In genomic region chr10:62843787-62844491, GRCm38 (mm10) we compare ENCODE assay signal across 8 mouse cellular contexts. TPM values are rescaled to one million over a fixed set of nuclear protein-coding genes. Genes with fewer than 3 reads are reported as not detected.
DNase-seq lines count a peak whose midpoint lies in the region; ATAC-seq and TF ChIP-seq lines count a peak whose summit lies in the region.

No protein-coding gene starts in this region.

- peaks cover 12% of the 10 kb centered on the region for H3K36me3 ChIP-seq in neural tube, embryonic 13.5 days
- H3K36me3 ChIP-seq in heart, embryonic 12.5 days = peaks cover 13% of the 10 kb centered on the region
- H3K36me3 ChIP-seq in limb, embryonic 10.5 days = peaks cover 19% of the 10 kb centered on the region
- peaks cover 9% of the 10 kb centered on the region; the same call in 1 of the 2 replicates for H3K36me3 ChIP-seq in hindbrain, postnatal 0 days (ENCODE audit: insufficient read depth, low read length)

- no peak overlapping the region for H3K9ac ChIP-seq in neural tube, embryonic 13.5 days
- peak overlapping the region; percentile 52; the same call in 1 of the 2 replicates for H3K9ac ChIP-seq in heart, embryonic 12.5 days
- no peak overlapping the region for H3K9ac ChIP-seq in hindbrain, postnatal 0 days (replicated peaks; ENCODE audit: low read length)

- no peaks in the 10 kb centered on the region for H3K27me3 ChIP-seq in neural tube, embryonic 13.5 days
- no peaks in the 10 kb centered on the region for H3K27me3 ChIP-seq in heart, embryonic 12.5 days (replicated peaks)
- H3K27me3 ChIP-seq in limb, embryonic 10.5 days (ENCODE audit: low read depth, poor library complexity, severe bottlenecking) = no peaks in the 10 kb centered on the region
- H3K27me3 ChIP-seq in hindbrain, postnatal 0 days (ENCODE audit: insufficient read depth, low read length) = no peaks in the 10 kb centered on the region

- 0 out of 2 replicates have a peak, but pooled peaks have one; percentile 30 for ATAC-seq in neural tube, embryonic 13.5 days (ENCODE audit: low read depth)
- peak; percentile 81 for ATAC-seq in heart, embryonic 12.5 days (ENCODE audit: insufficient number of reproducible peaks, low FRiP score)
- no peak for ATAC-seq in megakaryocyte, adult 5-6 weeks (ENCODE audit: poor library complexity, severe bottlenecking)
- ATAC-seq in hindbrain, postnatal 0 days = no peak

- H3K4me1 ChIP-seq in neural tube, embryonic 13.5 days (replicated peaks) = peaks cover 27% of the 10 kb centered on the region
- H3K4me1 ChIP-seq in heart, embryonic 12.5 days (replicated peaks) = peaks cover 32% of the 10 kb centered on the region
- H3K4me1 ChIP-seq in limb, embryonic 10.5 days = peaks cover 19% of the 10 kb centered on the region
- no peaks in the 10 kb centered on the region; the same call in 1 of the 2 replicates for H3K4me1 ChIP-seq in hindbrain, postnatal 0 days (ENCODE audit: insufficient read depth, low read length)

- H3K27ac ChIP-seq in neural tube, embryonic 13.5 days (replicated peaks) = 0 out of 2 replicates have a peak overlapping the region, but pooled peaks have one; percentile 0
- peak overlapping the region; percentile 85 for H3K27ac ChIP-seq in heart, embryonic 12.5 days (ENCODE audit: poor library complexity, severe bottlenecking)
- peak overlapping the region; percentile 21 for H3K27ac ChIP-seq in limb, embryonic 10.5 days
- H3K27ac ChIP-seq in hindbrain, postnatal 0 days = no peak overlapping the region; the same call in 1 of the 2 replicates
- no peak overlapping the region for H3K27ac ChIP-seq in layer of hippocampus, adult 2 months

- WGBS in neural tube, embryonic 13.5 days = 66% methylated on average over 9 of the region's 9 CpGs
- WGBS in heart, embryonic 12.5 days = 21% methylated on average over 9 of the region's 9 CpGs
- 38% methylated on average over 9 of the region's 9 CpGs for WGBS in limb, embryonic 10.5 days
- 79% methylated on average over 9 of the region's 9 CpGs for WGBS in hindbrain, postnatal 0 days

- no peak overlapping the region for H3K4me2 ChIP-seq in neural tube, embryonic 13.5 days
- peak overlapping the region; percentile 59 for H3K4me2 ChIP-seq in heart, embryonic 12.5 days
- H3K4me2 ChIP-seq in hindbrain, postnatal 0 days (ENCODE audit: low read depth, low read length) = no peak overlapping the region

- TF ChIP-seq CTCF in hindbrain, postnatal 0 days (IDR thresholded peaks at IDR 0.05; ENCODE audit: low read depth) = no peak
- TF ChIP-seq CTCF in layer of hippocampus, adult 2 months (conservative IDR thresholded peaks at IDR 0.05) = no peak

- no peak for DNase-seq in neural tube, embryonic 10.5 days (ENCODE audit: extremely low spot score, low spot score)
- no peak for DNase-seq in limb, embryonic 10.5 days (ENCODE audit: low spot score)
- DNase-seq in urinary bladder, postnatal 36 days (ENCODE audit: low spot score in 2 of 2) = peak; percentile 25 to 58
- no peak for DNase-seq in hindbrain, postnatal 0 days (ENCODE audit: low spot score)
- no peak for DNase-seq in layer of hippocampus, adult 2 months (ENCODE audit: low spot score in 2 of 2)

- no peak overlapping the region for H3K4me3 ChIP-seq in neural tube, embryonic 13.5 days
- 0 out of 2 replicates have a peak overlapping the region, but pooled peaks have one; percentile 11 for H3K4me3 ChIP-seq in heart, embryonic 12.5 days
- H3K4me3 ChIP-seq in limb, embryonic 10.5 days = no peak overlapping the region
- no peak overlapping the region for H3K4me3 ChIP-seq in hindbrain, postnatal 0 days (ENCODE audit: low read length)
- no peak overlapping the region for H3K4me3 ChIP-seq in layer of hippocampus, adult 2 months

- H3K9me3 ChIP-seq in neural tube, embryonic 13.5 days = no peaks in the 10 kb centered on the region
- no peaks in the 10 kb centered on the region for H3K9me3 ChIP-seq in heart, embryonic 12.5 days (replicated peaks)
- no peaks in the 10 kb centered on the region for H3K9me3 ChIP-seq in limb, embryonic 10.5 days (replicated peaks)
- no peaks in the 10 kb centered on the region for H3K9me3 ChIP-seq in hindbrain, postnatal 0 days (ENCODE audit: low read length)

RNA-seq across cellular contexts. Expression of gene Ccar1, which starts 51.9 kb away (rescaled TPM):
- polyA plus RNA-seq in neural tube, embryonic 13.5 days (2015; fragmentation: Nextera tagmentation; extraction: Ambion mirVana) = 102 and 116 TPM in 2 replicates
- polyA plus RNA-seq in heart, embryonic 12.5 days (2016; fragmentation: Nextera tagmentation; extraction: Ambion mirVana) = 89.7 and 93.6 TPM in 2 replicates
- polyA plus RNA-seq in limb, embryonic 10.5 days (2016; fragmentation: Nextera tagmentation; extraction: Ambion mirVana) = 143 and 175 TPM in 2 replicates
- 86.7 and 88.1 TPM in 2 replicates for total RNA-seq in megakaryocyte, adult 5-6 weeks (2015)
- 82.6 and 111 TPM in 2 replicates for total RNA-seq in megakaryocyte, adult 5-6 weeks (2017)
- 54.9 and 74.7 TPM in 2 replicates for total RNA-seq in hindbrain, postnatal 0 days (2014; rRNA removed)
- 78.3 and 81.7 TPM in 2 replicates for polyA plus RNA-seq in hindbrain, postnatal 0 days (2015; fragmentation: Nextera tagmentation; extraction: Ambion mirVana)
- 10 to 100 TPM; 59.4 to 60.6 TPM for total RNA-seq in layer of hippocampus, adult 2 months (2021)

Comparison
In these comparisons a context has a peak if more than half of its experiments do, and no peak if none do; other contexts are left out.
1. ATAC-seq: peak in neural tube, embryonic 13.5 days (single experiment) and heart, embryonic 12.5 days (single experiment); none in megakaryocyte, adult 5-6 weeks (single experiment) and hindbrain, postnatal 0 days (single experiment).
2. H3K27ac ChIP-seq: peak in neural tube, embryonic 13.5 days (single experiment), heart, embryonic 12.5 days (single experiment) and limb, embryonic 10.5 days (single experiment); none in hindbrain, postnatal 0 days (single experiment) and layer of hippocampus, adult 2 months (single experiment).
3. DNase-seq: peak in urinary bladder, postnatal 36 days (2 of 2); none in neural tube, embryonic 10.5 days (single experiment), limb, embryonic 10.5 days (single experiment), hindbrain, postnatal 0 days (single experiment) and layer of hippocampus, adult 2 months (0 of 2).